Mouse (Mus musculus): ENCODE measurements around the gene Plekhh2. TPM values are rescaled to one million over a fixed set of nuclear protein-coding genes. Genes with fewer than 3 reads are reported as not detected.

Plekhh2 gene
- total and polyA plus RNA-seq, 3 experiments, result 0.04 TPM; not detected in 2

DNA sequence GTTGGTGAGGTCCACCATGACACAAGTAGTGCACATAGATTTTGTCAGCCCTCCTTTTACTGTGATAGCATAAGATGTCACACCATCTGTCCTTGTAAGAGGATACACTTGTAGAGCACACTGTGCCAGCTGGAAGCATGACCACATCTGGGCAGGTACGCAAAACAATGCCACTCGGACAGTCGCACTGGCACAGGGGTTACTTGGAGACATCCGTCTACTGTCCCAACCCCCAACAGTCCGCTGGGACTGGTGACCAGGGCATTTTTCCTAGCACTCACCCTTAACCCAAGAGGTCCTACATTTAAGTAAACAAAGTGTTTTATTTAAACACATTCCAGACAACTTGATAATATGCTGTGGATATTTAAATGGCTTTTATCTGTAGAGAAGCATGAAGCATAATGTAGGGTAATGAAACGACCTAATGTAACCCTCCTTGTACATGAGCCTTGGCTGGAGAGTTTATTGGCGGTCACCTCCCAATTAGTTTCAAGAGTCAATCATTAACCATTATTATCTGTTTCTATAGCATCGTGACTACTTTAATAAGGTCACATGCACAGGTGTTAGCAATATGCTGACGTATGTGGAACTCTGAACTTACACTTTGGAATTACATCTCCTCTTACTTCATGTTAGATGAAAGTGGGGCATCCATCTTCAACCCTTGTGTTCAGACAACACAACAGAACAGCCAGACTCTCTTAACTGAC lies 138.8 kb downstream of the Plekhh2 start:
- DNase-seq (ENCODE audit: low read depth, low spot score), result no peak
- Histone ChIP-seq H3K36me3 (ENCODE audit: control insufficient read depth in 1 of 2, insufficient read depth in 2 of 2, low read length in 2 of 2) (peaks cover 0 to under 1% of the 10 kb centered on the region in 2 experiments; a peak in 2 of 4 replicates), H3K27me3 (ENCODE audit: control insufficient read depth in 1 of 2, insufficient read depth in 2 of 2, low read length in 2 of 2) (no peaks in the 10 kb centered on the region; a peak in 2 of 4 replicates), H3K27ac (ENCODE audit: control insufficient read depth, low read depth, low read length) (no peak overlapping the region), H3K79me2 (ENCODE audit: control insufficient read depth, insufficient read depth, low read length, poor library complexity) (no peaks in the 10 kb centered on the region), H3K4me1 (ENCODE audit: control insufficient read depth in 1 of 2, insufficient read depth in 2 of 2, low read length in 2 of 2) (peaks cover under 1 to 5% of the 10 kb centered on the region in 2 experiments; a peak in 3 of 4 replicates), H3K9me3 (replicated peaks; ENCODE audit: insufficient read depth, low read length) (no peaks in the 10 kb centered on the region), H3K9ac (ENCODE audit: control insufficient read depth, low read depth, low read length, poor library complexity, severe bottlenecking) (no peak overlapping the region), H3K4me3 (ENCODE audit: control insufficient read depth in 1 of 2, insufficient read depth in 1 of 2, low read depth in 2 of 2, low read length in 2 of 2) (no peak overlapping the region)
- TF ChIP-seq GATA1 (IDR thresholded peaks at IDR 0.05; ENCODE audit: low read depth, low read length) (no peak), ZNF384 (IDR thresholded peaks at IDR 0.05; ENCODE audit: low read depth, low read length) (no peak), MAX (IDR thresholded peaks at IDR 0.05; ENCODE audit: low read length) (no peak), NRF1 (IDR thresholded peaks at IDR 0.05; ENCODE audit: insufficient read depth, low read depth, low read length, poor library complexity, severe bottlenecking) (no peak), ELF1 (IDR thresholded peaks at IDR 0.05; ENCODE audit: low read depth, low read length) (no peak), MAFK (IDR thresholded peaks at IDR 0.05; ENCODE audit: borderline replicate concordance, low read depth, low read length) (no peak), MEF2A (IDR thresholded peaks at IDR 0.05; ENCODE audit: extremely low read depth, insufficient replicate concordance, low read depth, low read length, poor library complexity, severe bottlenecking) (no peak), SMC3 (IDR thresholded peaks at IDR 0.05; ENCODE audit: low read depth, low read length) (no peak), MXI1 (IDR thresholded peaks at IDR 0.05; ENCODE audit: low read depth, low read length) (no peak), KAT2A (conservative IDR thresholded peaks at IDR 0.05; ENCODE audit: low read depth, low read length) (no peak), HCFC1 (IDR thresholded peaks at IDR 0.05; ENCODE audit: low read depth, low read length) (no peak), ZMIZ1 (IDR thresholded peaks at IDR 0.05; ENCODE audit: low read depth, low read length) (no peak), TAL1 (IDR thresholded peaks at IDR 0.05; ENCODE audit: low read length) (no peak), USF1 (IDR thresholded peaks at IDR 0.05; ENCODE audit: low read depth, low read length) (no peak), E2F4 (IDR thresholded peaks at IDR 0.05; ENCODE audit: borderline replicate concordance, low read depth, low read length) (no peak)

DNA sequence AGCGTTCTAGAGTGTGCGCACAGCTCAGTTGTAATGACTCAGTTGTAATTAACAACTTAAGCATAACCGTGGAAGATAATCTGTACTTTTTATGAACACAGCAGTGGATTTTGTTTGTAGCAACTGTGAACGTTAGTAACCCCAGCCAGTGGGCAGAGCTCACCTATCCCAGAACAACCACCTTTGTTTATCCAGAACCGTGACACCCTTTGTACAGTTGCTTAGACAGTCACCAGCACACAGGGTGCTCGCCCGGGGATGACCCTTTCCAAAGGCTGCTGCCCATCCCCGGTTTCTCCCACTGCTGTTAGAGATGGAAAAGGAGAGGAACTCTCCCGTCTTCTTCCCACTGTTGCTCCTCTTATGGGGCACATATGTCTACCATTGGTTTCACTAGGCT lies 141.8 kb downstream of the Plekhh2 start:
- DNase-seq (ENCODE audit: low read depth, low spot score), result no peak
- no peak overlapping the region for H3K9ac ChIP-seq (ENCODE audit: control insufficient read depth, low read depth, low read length, poor library complexity, severe bottlenecking)
- no peaks in the 10 kb centered on the region for H3K79me2 ChIP-seq (ENCODE audit: control insufficient read depth, insufficient read depth, low read length, poor library complexity)
- peaks cover 0 to 2% of the 10 kb centered on the region in 2 experiments; a peak in 3 of 4 replicates for H3K27me3 ChIP-seq (ENCODE audit: control insufficient read depth in 1 of 2, insufficient read depth in 2 of 2, low read length in 2 of 2)
- no peaks in the 10 kb centered on the region for H3K4me1 ChIP-seq (ENCODE audit: control insufficient read depth in 1 of 2, insufficient read depth in 2 of 2, low read length in 2 of 2)
- TF ChIP-seq POLR2AphosphoS5 (IDR thresholded peaks at IDR 0.05; ENCODE audit: borderline replicate concordance, low read depth, low read length), result no peak
- no peak for TF ChIP-seq MAX (IDR thresholded peaks at IDR 0.05; ENCODE audit: low read length)
- no peak for TF ChIP-seq CHD2 (IDR thresholded peaks at IDR 0.05; ENCODE audit: low read length)
- TF ChIP-seq NELFE (IDR thresholded peaks at IDR 0.05; ENCODE audit: low read depth, low read length), result no peak
- TF ChIP-seq HCFC1 (IDR thresholded peaks at IDR 0.05; ENCODE audit: low read depth, low read length), result no peak
- no peak for TF ChIP-seq MXI1 (IDR thresholded peaks at IDR 0.05; ENCODE audit: low read depth, low read length)
- no peak for TF ChIP-seq POLR2A (IDR thresholded peaks at IDR 0.05; ENCODE audit: control insufficient read depth in 1 of 2, insufficient read depth in 1 of 2, low read depth in 1 of 2, low read length in 2 of 2, poor library complexity in 1 of 2)
- no peak for TF ChIP-seq NRF1 (IDR thresholded peaks at IDR 0.05; ENCODE audit: insufficient read depth, low read depth, low read length, poor library complexity, severe bottlenecking)
- no peak for TF ChIP-seq ZNF384 (IDR thresholded peaks at IDR 0.05; ENCODE audit: low read depth, low read length)
- TF ChIP-seq JUND (IDR thresholded peaks at IDR 0.05; ENCODE audit: low read depth, low read length), result no peak
- no peak for TF ChIP-seq CTCF (IDR thresholded peaks at IDR 0.05 in 2 of 3, conservative IDR thresholded peaks at IDR 0.05 in 1 of 3; ENCODE audit: control insufficient read depth in 1 of 3, insufficient read depth in 1 of 3, low read depth in 2 of 3, low read length in 3 of 3, poor library complexity in 1 of 3, severe bottlenecking in 1 of 3)
- TF ChIP-seq TCF12 (IDR thresholded peaks at IDR 0.05; ENCODE audit: low read depth, low read length), result no peak
- TF ChIP-seq ETS1 (IDR thresholded peaks at IDR 0.05; ENCODE audit: low read depth, low read length), result no peak
- no peak for TF ChIP-seq UBTF (IDR thresholded peaks at IDR 0.05; ENCODE audit: borderline replicate concordance, insufficient read depth, low read depth, low read length)
- TF ChIP-seq KAT2A (conservative IDR thresholded peaks at IDR 0.05; ENCODE audit: low read depth, low read length), result no peak
- no peak overlapping the region for H3K27ac ChIP-seq (ENCODE audit: control insufficient read depth, low read depth, low read length)
- H3K4me3 ChIP-seq (ENCODE audit: control insufficient read depth in 1 of 2, insufficient read depth in 1 of 2, low read depth in 2 of 2, low read length in 2 of 2), result no peak overlapping the region
- no peaks in the 10 kb centered on the region for H3K9me3 ChIP-seq (replicated peaks; ENCODE audit: insufficient read depth, low read length)
- no peaks in the 10 kb centered on the region for H3K36me3 ChIP-seq (ENCODE audit: control insufficient read depth in 1 of 2, insufficient read depth in 2 of 2, low read length in 2 of 2)

Measured in MEL (cell line).